Mouse (Mus musculus): ENCODE measurements around the gene Kcnj11.

Gene Kcnj11

GRCm38 (mm10) chr7:46100563-46100962, at the start of gene Kcnj11:
Kcnj11 (minus strand) TSS chr7:46100764.
- peak; percentile 91 for DNase-seq (ENCODE audit: low spot score)

DNA sequence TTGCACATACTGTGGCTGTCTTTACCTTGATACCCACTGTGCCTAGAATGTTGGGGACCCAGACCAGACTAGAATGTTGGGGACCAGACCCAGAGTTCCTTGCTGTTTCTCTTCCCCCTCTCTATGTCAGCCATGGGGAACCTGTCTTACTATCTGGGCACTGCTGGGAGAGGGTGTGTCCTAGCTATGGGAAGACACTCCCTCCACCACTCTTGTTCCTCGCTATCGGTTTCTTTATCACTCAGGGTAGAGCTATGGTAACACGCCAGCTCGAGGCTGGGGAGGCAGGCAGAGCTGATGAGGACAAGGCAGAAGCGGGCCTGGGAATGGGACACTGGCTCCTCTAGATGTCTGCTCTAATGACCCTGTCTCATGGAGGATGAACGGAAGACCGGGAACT, 46.9 kb upstream of the Kcnj11 start:
- DNase-seq (ENCODE audit: low spot score), result no peak

DNA sequence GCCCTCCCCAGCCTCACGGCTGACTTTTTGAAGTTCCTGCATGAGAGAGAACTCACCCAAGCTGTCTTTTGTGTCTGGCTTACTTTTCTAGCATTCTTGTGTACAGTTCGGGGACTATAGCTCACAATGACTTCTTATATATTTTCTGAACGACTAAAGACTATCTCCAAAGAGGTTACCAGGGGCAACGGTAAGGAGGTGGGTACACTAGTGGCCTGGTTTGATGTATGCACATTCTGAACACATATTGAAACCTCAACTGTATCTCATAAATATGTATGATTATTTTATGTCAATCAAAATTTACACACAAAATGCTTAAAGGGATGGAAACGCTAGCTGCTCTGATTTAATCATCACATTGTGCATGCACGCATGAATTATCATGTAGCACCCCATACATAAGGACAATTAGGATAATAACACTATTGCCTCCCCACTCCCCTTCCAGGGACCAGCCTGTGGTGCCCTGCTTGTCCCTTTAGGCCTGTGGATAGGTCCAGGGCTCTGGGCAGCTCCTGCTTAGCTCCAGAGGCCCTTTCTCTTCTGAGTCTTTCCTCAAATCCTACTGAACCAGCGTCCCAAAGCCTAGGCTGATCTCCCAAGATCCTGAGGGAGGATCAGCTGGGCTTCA, 46.2 kb upstream of the Kcnj11 start:
- DNase-seq (ENCODE audit: low spot score), result no peak

- DNase-seq (ENCODE audit: low spot score), result no peak
Measured at GRCm38 (mm10) chr7:46144061-46144460, 43.5 kb upstream of the Kcnj11 start.

DNA sequence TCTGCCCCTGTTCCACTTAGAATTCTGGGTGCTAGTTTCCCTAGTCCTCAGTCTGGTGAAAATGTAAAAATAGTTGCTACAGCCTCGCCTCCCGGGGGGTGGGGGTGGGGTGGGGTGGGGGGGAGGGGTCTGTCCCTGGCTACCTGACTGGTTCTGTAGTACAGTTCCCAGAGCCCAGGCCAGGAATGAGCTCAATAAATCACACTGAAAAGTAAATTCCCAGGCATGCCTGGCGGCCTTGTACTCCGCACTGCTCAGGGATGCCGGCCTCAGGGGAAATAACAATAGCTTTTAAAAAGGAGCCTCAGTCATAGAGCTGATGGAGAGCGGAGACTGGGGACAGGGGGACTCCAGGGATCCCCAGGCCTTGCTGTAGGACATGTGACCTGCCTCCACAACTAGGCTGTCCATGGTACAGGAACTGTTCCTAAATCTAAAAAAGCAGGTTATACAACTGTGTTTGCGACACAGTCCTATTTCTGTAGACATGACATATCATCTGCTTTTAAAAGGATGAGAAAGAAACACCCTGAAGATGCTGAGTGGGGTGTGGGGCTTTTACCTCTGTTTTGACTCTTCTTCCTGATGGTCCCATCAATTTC, 37.9 kb upstream of the Kcnj11 start:
- peak; percentile 30 for DNase-seq (ENCODE audit: low spot score)

DNA sequence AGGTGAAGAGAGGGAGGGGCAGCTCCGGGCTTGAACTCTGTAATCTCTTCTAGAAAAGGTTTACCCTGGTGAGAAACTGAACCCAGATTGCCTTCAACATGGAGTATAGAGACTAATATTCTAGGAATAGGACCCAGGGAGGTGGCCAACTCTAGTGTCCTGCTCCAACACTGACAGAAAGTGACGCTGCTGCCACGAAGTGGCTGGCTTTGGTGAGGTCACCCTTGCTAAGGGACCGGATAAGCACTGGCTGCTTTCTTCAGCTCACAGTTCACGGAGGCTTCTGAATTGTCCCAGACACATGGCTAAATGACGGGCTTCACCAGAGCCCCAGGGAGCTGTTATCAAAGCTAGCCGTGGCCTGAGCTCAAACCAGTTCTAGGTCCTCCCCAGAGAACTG, 33.3 kb upstream of the Kcnj11 start:
- DNase-seq (ENCODE audit: low spot score), result no peak

DNA sequence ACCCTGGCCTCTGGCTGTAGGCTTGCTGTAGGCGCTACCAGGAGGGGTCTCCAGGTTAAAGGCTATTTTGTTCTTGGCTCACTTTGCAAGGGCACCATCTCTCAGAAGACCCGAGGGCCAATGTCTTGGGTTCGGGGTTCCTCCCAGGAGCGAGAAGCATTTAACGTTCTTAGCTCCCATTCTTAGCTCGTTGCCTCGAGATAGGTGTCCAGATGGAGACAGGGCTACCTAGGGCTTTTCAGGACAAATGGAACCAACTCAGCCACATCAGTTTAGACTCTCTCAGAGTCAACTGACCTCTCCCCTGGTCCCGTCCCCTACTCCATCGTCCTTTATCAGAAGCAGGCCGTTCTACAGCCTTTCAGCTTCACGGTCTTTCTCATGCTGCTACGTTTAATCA, 31.7 kb upstream of the Kcnj11 start:
- no peak for DNase-seq (ENCODE audit: low spot score)

DNA sequence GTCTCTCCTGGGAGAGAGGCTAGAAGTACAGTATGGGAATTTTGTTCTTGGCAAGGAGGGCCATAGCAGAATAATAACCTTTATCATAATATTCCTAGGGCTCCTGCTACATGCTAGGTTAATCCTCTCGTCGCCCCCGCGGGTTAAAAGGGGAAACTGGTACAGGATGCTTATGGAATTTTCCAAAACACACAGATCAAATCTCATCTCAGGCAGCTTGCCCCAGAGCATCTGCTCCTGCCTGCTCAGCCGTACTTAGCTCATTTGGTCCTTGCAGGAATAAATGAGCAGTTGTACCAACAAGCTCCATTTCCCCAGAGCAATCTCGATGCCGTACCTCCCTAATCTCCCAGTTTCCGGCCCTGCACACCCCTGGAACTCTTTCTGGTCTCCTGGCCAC, 31.2 kb upstream of the Kcnj11 start:
- DNase-seq (ENCODE audit: low spot score), result no peak

GRCm38 (mm10) chr7:46131266-46131665, 30.7 kb upstream of the Kcnj11 start:
- no peak for DNase-seq (ENCODE audit: low spot score)

- no peak for DNase-seq (ENCODE audit: low spot score)
Measured at GRCm38 (mm10) chr7:46130723-46131122, 30.2 kb upstream of the Kcnj11 start.

GRCm38 (mm10) chr7:46129463-46130179, 29.1 kb upstream of the Kcnj11 start:
- DNase-seq (ENCODE audit: low spot score), result no peak

GRCm38 (mm10) chr7:46128196-46128595, 27.6 kb upstream of the Kcnj11 start:
- peak; percentile 38 for DNase-seq (ENCODE audit: low spot score)

- no peak for DNase-seq (ENCODE audit: low spot score)
Measured at GRCm38 (mm10) chr7:46125340-46125739, 24.8 kb upstream of the Kcnj11 start.

DNA sequence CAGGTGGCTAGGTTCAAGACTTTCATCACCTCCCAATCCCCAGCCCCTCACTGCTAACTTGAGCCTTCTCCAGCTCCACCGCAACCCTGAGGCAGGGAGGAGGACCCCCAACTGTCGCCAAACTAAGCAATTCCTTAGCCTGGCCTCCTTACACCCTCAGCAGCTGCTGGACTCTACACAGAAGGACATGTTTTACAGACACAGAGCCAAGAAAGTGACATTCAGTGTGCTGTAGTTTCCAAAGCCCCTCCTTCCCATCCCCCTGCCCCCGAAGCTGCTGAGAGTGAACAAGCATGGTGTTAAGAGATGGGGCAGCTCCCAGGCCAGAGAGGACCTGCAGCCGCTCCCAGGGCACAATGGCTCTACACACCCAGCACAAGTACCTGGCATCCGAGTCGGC, 23.9 kb upstream of the Kcnj11 start:
- no peak for DNase-seq (ENCODE audit: low spot score)

DNA sequence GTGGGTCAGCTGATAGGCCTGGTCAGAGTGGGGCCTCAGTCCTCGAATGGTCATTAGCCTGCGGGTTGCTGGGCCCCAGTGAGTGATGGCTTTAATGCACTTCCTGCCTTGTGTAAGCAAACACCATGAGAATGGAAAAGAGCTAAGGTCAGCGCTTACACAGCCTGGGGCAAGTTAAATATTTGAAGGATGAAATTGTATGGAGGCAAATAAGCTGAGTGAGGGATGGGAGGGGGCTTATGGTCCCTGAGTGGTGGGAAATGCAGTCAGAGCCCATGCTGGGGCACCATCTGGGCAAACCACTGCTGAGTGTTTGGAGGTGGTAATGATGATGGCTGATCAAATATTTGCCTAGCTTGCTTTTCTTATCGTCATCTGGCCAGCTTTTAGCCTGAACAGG, 22.4 kb upstream of the Kcnj11 start:
- DNase-seq (ENCODE audit: low spot score), result peak; percentile 58

- DNase-seq (ENCODE audit: low spot score), result no peak
Measured at GRCm38 (mm10) chr7:46117035-46117434, 16.5 kb upstream of the Kcnj11 start.

GRCm38 (mm10) chr7:46116118-46116581, 15.6 kb upstream of the Kcnj11 start:
- peak; percentile 29 for DNase-seq (ENCODE audit: low spot score)

GRCm38 (mm10) chr7:46113435-46113834, 12.9 kb upstream of the Kcnj11 start:
- DNase-seq (ENCODE audit: low spot score), result no peak

GRCm38 (mm10) chr7:46111938-46112337, 11.4 kb upstream of the Kcnj11 start:
- DNase-seq (ENCODE audit: low spot score), result no peak

DNA sequence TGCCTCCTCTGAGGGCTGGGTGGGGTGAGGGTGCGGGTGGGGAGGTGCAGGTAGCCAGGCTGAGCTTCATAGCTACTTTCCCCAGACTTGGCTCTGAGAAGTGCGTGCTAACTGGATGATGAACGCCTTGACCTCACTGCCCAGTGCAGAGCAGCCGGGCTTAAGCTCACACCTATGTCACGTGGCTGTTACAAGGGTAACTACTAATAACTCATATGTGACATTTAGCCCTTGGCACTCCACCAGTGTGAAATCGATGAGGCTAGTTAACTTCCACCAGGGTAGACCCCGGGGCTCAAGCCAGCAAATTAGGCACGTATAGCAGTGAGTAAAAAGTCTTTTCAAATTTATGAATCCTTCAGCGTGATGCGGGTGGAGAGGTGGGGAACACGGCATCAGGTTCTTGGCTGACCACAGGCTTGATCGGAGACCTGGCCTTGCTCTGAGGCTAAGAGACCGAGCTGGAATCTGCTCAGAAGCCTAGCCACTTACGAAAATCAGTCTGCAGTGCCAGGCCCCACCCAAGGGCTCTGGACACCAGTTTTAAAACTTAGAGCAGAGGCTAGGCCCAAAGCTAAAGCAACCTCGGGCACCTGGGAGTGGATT, 10.8 kb upstream of the Kcnj11 start:
- no peak for DNase-seq (ENCODE audit: low spot score)

DNA sequence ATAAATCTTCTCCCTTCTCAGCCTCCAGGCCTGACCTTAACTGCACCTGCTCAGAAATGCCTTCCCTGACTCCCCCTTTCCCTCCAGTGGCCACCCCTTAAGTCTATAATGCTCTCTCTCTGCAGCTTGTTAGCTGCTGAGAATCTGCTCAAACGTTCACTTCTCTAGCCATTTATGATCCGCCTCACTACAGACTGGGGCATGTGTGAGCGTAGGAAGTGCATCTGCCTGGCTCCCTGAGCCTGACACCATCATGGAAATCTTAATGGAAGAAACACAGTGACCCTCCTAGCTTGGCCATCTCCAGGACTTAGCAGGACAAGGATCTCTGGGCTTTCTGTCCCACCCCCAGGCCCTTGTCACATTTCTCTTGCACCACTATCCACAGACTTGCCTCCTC, 9.5 kb upstream of the Kcnj11 start:
- DNase-seq (ENCODE audit: low spot score), result no peak

DNA sequence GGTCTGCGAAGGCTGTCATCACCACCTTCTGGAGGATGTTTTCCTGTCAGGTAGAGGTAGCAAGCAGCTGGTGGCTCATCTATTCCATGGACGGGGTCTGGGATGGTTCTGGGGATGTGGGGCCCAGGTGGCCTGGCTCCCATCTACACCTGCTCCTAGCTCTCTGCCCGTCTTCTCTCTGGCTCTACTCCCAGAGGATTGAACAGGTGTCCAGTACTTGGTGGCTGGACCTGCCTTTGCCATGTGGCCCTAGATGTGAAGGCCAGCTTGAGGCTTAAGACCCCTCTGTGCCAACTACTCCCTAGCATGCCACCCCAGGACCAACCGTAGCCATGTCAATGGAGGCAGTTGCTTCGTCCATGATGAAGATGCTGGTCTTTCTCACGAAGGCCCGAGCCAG, 4.9 kb upstream of the Kcnj11 start:
- no peak for DNase-seq (ENCODE audit: low spot score)
